Mouse (Mus musculus): ENCODE results near the gene Hspa12b.
A peak's percentile ranks its signal among the peaks of the same experiment; 100 is the strongest.

Hspa12b gene

DNA sequence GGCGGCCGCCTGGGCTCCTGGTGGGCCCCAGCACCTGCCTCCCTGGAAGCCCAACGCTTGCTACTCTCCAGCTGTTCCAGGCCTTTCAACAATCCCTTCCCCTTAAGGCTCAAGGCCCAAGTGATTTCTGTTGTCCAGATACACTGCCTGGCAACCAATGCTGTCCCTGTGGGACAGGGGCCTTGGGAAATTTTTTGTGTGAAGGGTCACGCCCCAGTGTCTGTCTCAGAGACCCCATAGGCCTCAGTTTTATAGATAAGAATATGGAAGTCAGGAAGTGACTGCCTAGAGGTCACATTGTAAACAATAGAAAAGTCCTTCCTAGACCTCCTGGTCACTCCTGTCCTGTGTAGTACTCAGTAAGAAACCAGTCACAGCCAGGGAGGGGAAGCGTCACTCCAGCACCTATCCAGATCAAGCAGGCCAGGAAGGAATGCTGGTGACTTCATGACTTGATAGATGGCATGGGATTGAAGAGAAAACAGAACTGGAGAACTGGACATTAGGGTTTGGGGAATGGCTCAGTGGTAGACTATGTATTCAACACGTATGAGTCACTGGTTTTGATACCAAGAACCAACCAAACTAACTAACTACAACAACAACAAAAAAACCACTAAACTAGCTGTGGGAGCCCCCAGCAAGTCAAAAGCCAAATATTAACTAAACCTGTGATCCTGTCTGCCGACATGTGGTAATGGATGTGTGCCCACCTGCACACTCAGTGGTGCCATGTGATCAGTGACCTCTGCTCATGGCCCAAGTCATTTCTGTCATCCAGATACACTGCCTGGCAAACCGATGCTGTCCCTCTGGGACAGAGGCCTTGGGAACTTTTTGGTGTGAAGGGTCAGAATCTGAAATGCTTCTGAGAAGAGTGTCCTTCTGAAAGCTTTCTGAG, 21.5 kb downstream of the Hspa12b start:
- DNase-seq (ENCODE audit: low spot score) = no peak

DNA sequence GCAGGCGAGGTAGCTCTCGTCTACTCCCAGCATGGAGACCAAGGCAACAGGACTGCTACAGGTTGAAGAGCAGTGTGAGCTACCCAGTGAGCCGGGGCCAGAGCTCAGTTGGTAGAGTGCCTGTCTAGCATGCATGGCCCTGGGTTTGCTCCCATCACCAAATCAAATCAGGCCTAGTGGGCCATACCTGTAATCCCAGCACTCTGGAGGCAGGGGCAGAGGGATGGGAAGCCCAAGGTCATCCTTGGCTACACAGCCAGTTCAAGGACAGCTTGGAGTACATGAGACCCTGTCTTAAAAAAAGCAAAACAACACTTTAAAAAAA, 22.1 kb downstream of the Hspa12b start:
- DNase-seq (ENCODE audit: low spot score) = no peak

DNA sequence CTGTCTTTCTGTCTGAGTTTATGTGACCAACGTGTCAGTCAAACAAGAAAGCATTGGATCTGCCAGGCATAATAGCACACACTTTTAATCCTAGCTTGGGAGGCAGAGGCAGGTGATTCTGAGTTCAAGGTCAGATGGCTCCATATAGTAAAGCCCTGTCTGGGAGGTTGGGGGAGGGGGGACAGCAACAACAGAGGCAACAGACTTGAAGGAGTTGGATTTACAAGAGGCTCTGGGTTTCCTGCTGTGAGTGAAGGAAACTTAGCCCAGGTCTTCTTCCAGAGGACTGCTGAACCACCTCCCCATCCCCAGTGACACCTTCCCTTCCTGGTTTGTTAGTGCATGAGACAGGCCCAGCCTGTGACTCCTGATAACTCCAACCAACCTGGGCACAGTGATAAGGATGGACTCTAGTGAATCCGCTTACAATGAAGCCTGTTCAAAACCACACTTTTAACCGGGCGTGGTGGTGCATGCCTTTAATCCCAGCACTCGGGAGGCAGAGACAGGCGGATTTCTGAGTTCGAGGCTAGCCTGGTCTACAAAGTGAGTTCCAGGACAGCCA, 25.2 kb downstream of the Hspa12b start:
- no peak for DNase-seq (ENCODE audit: low spot score)

DNA sequence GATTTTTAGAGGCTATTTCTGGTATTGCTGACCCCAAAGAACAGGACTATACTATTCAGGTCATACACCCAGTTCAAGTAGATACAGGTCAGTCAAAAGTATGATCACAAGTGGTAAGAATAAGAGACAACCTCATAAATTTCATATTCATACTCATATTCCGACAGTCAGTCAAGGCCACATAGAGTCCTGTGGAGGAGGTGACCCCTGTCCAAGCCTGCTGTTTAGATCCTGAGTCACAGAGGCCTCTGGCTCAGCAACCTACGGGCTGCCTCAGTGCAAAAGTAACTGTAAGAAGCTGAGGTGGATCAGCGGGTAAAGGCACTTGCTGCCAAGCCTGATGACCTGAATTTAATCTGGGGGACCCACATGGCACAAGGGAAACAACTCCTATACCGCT, 27.0 kb downstream of the Hspa12b start:
- no peak for DNase-seq (ENCODE audit: low spot score)

DNA sequence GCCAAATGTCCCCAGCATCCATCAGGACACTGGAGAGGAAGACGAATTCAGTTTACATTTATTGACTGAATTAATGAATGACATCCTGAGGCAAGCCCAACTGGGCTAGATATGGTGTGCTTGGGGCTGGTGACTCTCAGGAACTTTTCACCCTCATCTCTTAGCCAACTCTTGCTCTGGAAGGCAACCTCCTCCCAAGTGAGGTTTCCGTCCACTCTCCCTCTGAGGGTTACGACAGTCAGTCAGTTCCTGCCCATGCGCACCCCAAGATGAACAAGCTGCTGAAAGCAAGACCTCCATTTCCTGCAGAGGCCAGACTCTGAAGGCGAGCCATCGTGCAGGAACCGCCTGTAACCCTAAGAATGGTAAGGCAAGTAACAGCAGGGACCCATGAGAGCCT, 29.9 kb downstream of the Hspa12b start:
- no peak for DNase-seq (ENCODE audit: low spot score)

DNA sequence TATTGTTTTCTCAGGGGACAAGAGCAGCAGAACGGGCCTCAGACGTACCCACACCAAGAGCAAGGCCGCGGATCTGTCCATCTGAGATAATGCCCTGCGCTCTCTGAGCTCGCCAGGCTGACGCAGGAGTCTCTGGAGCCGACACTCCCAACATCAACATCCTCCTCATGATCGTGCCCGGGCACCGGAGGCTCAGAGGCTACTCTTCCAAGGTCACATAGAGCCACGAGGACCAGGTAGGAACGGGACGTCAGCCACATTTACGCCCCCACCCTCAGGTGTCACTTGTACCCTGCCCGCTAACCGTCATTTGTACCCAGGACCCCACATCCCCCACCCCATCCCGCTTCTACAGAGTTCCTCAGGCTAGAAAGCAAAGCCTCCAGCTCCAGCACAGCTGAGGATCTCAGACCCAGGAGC, 32.4 kb downstream of the Hspa12b start:
- DNase-seq (ENCODE audit: low spot score) = peak; percentile 65

DNA sequence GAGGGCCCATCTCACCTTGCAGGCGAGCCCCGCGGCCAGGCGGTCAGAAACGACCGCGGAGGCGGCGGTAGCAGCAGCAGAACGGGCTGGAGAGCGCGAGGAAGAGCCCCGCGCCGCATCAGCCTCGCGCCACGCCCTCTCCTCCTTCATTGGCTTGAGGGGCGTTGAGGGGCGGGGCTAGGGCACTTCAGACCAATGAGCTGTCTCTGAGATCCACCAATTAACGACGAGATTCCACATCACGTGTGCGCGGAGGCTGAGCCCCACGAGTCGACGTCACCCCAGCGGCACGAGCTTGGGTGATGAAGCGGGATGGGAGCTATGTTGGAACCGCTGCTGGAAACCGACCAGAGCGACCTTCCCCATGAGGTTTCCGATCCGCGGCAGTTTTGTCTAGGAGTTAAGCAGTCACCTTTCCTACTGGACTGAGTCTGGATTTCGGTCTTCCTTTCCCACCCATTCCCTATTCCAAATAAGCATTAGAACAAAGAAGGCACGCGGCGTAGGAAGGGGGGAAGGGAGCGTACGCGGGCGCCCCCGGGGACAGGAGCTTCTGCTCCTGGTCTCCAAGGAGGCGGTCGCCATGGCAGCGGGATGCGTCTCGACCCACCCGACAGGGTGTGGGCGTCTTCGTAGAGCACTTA, 33.0 kb downstream of the Hspa12b start, which contains the start of gene 1700037H04Rik:
Gene 1700037H04Rik (minus strand): TSS at position 144 of the 644 bp plus-strand sequence.
- DNase-seq (ENCODE audit: low spot score) = peak; percentile 98

DNA sequence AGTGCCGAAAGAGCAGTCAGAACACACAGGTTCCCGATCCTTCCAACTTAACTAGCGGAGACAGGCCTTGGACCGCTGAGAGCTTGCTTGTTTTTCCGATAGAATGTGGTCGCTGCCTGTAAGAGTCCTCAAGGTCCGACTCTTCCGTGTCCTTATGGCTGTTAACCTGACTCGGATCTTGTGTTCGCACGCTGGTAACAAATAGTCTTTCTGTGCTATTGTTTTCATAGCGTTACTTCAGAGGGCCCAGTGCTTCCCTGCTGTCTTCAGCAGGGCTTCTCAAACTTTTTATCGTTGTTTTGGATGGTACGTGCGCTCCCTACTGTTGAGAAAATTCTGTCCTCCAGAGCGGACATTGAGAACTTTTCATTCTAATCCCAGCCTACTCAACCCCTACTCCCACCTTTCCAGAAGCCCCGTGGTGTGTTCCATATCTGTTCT, 33.6 kb downstream of the Hspa12b start:
- peak; percentile 39 for DNase-seq (ENCODE audit: low spot score)

DNA sequence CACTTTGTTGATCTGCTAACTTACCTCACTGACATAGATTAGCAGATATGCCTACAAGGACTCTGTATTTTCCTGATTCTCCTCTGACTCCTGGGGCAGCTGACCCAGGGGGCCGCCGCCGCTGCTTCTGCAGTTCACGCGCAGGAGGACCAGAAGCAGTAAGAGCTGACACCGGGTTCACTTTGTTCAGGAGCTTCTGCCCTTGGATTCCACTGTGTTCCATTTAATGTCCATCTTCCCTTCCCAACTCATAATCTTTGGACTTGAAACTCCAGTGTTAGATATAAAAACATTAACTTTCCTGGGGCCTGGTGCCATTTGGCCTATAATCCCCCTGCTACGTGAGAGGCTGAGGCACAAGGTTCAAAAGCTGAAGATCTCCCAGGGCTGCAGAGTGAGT, 36.8 kb downstream of the Hspa12b start:
- DNase-seq (ENCODE audit: low spot score) = no peak

DNA sequence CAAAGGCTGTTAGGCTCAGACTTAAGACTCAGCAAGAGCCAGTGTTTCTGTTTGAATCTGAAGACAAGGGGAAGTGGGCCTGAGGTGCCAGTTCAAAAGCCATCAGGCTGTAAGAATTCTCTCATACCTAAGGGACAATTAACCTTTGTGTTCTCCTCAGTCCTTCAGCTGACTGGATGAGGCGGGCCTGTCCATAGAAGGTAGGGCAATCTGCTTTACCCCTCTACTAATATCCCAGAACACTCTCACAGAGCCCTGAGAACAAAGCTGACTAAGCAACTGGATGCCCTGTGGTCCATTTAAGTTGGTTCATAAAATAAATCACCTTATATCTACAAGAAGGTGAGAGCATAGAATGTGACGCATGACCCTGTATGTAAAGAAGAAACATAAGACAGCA, 39.1 kb downstream of the Hspa12b start:
- no peak for DNase-seq (ENCODE audit: low spot score)

DNA sequence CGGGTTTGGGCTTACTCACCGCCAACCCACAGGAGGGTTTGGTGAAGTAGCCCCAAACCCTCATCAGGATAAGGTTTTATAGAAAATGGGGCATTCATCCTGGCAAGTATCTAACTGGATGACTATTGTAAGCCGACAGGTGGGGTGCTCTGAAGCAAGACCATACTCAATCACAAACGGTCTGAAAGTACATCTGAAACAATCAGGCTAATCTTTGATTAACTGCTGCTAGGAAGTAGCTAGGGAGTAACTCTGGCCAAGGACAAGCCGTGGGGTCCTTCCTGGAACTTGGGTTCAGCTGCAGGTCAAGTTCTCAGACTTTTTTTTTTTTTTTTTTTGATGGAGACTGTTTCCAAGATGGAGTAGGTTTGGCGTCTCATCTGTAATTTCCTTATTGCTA, 40.9 kb downstream of the Hspa12b start:
- no peak for DNase-seq (ENCODE audit: low spot score)

DNA sequence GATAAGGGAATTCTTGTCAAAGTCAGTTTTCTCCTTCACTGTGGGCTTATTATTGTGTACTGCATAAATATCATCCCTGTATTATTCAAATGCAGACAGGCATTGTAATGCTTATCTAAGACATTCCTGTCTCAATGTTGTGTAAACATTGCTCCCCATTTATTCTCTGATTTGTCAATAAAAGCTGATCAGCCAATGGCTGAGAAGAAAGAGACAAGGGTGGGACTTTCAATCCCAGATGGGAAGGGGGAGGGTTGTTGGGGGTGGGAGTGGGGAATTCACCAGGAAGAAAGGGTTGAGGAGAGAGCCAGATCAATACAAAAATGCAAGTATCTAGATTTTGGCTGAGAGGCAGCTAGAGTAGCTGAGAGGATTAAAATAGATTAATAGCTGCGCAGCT, 41.8 kb downstream of the Hspa12b start:
- DNase-seq (ENCODE audit: low spot score) = no peak

DNA sequence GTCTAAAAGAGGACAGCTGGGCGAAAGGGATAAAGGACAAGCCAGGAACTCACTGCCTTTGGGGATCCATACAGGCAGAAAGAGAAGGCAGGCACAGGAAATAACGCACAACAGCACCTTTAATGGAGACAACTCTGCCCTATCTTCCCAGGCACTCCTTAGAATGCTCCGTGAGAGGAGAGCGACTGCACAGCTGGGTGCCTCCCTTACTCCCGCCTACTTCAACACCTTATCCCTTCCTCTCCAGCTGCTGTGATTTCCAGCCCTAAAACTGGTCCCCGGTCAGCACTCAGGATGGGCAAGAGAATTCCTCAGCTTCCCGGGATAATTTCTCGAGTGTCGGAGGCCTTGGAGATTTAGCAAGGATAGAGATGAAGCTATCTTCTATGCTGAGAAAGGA, 43.9 kb downstream of the Hspa12b start:
- no peak for DNase-seq (ENCODE audit: low spot score)

DNA sequence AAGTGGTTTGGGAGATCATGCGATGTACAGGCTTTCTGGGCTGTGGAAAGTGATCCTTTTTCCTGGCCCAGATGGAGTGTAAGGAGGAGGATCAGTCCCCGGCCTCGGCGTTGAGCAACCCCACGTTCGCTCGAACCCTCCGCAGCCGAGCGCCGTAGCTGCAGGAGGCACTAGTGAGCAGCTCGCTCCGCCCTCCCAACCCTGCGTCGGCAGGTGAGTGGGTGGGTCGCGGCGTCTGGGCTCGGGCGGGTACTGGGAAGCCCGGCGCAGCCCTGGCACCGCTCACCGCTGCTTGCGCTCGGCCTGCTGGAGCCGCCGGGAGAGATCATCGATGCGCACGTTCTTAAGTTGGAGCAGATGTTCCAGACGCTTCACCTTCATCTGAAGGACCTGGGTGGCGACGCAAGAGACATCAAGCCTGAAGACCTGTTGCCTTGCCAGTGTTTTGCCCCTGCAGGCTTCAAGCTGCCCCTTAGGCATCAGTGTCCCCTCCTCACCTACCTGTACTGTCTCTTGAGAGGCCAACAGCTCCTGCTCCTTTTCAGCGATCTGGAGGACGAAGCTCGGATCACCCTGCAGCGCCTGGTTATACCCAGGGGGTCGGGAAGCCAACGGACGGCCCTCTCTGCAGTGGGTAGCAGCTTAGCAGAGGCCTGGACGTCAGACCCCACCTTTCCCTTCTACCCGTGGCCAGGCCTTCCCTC, 44.5 kb downstream of the Hspa12b start:
- no peak for DNase-seq (ENCODE audit: low spot score)

DNA sequence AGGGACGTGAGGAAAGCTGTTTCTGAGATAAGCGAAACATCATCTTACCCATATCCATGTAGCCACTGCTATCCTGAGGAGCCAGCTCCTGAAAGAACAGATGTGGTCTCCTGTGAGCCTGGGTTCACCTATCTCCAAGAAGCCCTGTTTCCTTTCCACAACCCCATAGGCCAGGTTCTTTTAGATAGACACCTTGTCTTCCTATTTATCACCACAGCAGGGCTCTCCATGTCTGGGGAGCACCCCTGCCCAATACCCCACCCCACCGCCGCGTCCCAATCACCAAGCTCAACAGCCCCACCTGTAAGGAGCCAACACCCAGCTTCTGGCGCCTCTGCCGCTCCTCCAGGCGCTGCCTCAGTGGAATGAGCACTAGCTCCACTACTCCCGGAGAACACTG, 45.2 kb downstream of the Hspa12b start:
- DNase-seq (ENCODE audit: low spot score) = no peak

DNA sequence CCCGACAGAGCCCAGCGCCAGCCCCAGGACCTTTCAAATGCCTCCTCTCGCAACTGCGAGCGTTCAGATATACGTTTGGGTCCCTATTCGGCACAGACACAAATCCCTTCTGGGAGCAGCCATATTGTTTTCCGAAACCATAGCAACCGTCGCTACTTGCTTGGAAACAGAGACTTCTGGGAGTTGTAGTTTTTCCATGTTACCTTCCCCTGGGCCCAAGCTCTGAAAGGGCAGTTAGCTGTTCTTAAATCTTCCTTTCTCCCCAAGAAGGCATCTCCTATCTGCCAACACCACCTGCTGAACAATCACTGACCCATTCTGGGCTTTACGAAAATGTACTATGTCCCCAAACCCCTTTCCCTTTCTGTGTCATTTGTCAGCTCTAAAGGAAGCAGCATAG, 47.6 kb downstream of the Hspa12b start:
- peak; percentile 81 for DNase-seq (ENCODE audit: low spot score)

DNA sequence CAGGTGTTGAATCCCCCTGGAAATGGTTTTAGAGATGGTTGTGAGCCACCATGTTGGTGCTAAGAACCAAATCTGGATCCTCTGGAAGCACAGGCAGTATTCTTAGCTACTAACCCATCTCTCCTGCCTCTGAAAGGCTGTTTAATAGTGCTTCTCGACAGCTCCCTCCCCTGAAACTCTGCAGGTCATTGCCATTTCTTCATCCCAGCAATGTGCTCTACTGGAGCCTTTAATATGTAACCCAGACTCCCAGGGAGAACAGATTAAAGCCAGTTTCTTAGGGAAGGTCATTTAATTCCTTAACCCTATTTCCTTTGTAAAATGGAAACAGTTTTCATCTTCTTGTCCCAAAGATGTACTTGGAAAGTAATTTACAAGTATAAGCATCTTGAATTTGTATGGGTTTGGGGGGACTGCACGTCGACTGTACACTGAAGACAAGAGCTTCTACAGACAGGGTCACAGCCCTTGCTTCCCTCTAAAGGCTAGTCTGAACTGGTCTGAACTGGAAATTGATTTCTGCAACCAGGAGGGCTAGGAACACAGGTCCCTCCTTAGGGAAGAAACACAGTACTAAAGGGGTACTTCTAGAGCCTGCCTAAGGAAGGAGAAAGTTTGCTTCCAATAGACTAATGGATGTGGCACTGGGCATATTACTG, 48.3 kb downstream of the Hspa12b start:
- DNase-seq (ENCODE audit: low spot score) = no peak

DNA sequence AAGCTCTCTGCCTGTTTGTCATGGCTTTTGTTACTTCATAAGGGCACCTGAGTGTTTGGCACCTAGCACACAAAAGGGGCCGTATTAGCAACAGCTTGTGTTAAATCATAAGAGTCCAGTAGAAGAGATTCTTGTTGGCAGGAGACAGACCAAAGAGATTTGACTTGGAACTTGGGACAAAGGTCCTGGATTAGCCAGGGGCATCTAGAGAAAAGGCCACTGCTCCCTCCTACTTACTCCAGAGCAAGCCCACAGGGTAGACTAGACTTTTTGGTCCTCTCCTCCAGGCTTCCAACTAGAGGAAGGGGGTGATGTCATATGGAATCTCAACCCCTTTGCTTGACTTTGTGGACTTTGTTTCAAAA, 48.8 kb downstream of the Hspa12b start:
- DNase-seq (ENCODE audit: low spot score) = no peak

DNA sequence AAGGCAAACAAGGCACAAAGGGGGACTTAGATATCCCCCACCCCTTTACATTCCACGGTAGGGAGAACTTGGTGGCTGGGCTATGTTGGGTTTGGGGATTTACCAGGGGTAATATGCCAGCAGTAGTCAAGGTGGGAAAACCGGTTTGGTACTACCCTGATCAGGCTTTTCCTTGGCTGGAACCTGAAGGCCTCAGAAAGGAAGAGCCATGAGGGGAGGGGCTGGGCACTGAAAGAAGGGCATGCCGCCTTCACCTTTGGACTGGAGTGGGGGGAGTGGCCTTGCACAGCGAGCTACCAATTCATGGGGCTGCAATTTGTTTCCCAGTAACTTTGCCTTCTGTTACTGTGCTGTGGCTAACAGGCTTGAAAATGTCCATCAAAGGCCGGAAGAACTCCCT, 49.4 kb downstream of the Hspa12b start:
- no peak for DNase-seq (ENCODE audit: low spot score)

DNA sequence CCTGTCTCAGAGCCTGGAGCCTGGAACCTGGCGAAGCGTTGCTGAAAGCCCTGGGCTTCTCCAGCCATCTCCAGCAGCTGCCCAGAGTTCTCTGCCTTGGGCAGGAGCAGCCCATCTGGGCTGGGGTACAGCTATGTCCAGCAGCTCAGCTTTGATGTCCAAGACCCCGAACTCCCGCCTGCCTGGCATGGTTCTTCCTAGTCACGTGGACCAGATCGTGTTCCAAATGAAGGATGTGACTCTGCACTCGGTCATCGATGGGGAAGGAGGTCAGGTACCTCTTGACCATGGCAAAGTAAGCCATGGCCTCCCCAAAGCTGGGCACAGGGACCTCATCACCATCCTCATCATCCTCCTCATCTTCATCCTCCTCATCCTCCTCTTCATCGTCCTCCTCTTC, 50.9 kb downstream of the Hspa12b start:
- no peak for DNase-seq (ENCODE audit: low spot score)

DNA sequence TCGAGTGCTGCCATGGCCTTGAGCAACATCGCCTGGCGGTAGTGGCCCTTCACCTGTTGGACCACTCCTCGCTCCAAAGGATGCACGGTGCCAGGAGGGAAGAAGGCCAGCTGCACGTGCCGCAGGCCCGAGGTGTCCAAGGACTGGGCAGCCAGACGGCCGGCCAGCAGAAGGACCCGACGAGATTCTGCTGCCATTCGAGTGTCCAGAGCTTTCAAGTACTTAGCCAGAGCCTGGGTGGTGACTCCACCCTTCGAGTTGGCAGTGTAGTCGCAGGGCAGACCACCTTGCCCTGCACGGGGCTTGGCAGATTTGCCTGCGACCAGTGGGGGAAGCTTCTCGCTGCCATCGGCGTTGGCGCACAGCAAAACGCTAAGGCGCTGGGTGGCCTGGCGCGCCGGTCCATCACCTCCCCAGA, 51.8 kb downstream of the Hspa12b start:
- no peak for DNase-seq (ENCODE audit: low spot score)

DNA sequence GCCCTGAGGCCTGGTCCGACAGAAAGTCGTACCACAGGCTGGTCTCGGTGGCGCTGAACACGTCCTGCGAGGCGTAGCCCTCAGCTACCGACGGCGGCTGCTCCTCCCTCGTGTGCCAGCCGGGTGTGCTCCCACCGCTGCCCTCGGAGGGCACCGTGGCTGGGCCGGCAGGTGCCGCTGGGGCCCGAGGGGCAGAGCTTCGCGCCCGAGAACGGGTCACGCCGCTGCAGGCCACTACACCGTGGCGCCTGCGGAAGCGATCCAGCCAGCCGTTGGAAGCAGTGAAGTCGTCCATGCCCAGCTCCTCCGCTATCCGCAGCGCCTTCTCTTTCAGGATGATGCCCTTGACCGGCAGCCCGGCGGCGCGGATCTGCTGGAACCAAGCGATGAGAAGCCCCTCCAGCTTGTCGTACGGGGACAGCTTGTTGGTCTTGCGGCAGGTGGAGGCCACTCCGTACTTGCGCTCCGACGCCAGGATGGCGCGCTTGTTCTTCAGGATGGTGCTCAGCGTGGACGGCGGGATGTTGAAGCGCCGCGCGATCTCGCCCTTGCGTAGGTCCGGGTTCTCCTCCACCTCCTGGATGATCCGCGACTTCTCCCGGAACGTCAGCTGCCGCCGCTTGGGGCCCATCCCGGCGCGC, 52.3 kb downstream of the Hspa12b start:
- DNase-seq (ENCODE audit: low spot score) = peak; percentile 79
